Mouse (Mus musculus): ENCODE measurements around the gene Dcakd. TPM values are rescaled to one million over a fixed set of nuclear protein-coding genes. Genes with fewer than 3 reads are reported as not detected.

Dcakd gene
- polyA plus RNA-seq, 1 experiment from 2014 or later: 276 TPM

DNA sequence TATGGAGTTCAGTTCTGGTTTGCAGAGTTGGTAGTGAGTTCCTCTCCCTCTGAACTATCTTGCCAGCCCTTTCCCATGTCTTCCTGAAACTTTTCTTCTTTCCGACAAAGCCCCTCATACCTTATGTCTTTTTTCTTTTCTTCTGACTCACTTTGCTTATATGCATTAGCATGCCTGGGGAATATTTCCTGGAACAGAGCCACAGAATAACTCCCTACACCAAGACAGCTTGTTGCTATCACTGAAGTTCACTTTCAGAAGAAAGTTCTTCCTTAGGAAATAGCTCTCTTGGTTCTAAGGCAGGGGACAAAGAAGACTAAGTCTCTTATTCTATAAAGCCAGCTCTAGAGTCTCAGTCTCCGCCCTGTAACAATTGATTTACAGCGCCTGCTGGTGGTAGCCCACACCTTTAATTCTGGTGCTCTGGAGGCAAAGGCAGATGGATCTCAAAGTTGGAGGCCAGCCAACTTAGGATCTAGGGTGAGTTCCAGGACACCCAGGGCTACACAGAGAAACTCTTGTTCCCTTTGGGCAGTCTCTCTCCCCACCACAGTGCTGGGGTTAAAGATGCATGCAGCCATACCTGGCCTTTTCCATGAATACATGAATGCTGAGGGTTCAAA lies 7.3 kb downstream of the Dcakd start:
- WGBS: 74% methylated on average over 3 of the region's 3 CpGs
- no peak overlapping the region for H3K4me3 ChIP-seq (ENCODE audit: low read depth, low read length)
- no peak overlapping the region for H3K4me2 ChIP-seq (ENCODE audit: low read depth, low read length)
- no peaks in the 10 kb centered on the region for H3K27me3 ChIP-seq (ENCODE audit: control insufficient read depth, insufficient read depth, low read length)
- H3K27ac ChIP-seq (replicated peaks; ENCODE audit: low read depth, low read length): no peak overlapping the region
- no peak for DNase-seq (ENCODE audit: low spot score)
- H3K9ac ChIP-seq (replicated peaks; ENCODE audit: low read length): no peak overlapping the region
- no peaks in the 10 kb centered on the region for H3K4me1 ChIP-seq (ENCODE audit: control insufficient read depth, insufficient read depth, low read length)
- H3K9me3 ChIP-seq (replicated peaks; ENCODE audit: control insufficient read depth, low read length): no peaks in the 10 kb centered on the region
- H3K36me3 ChIP-seq (replicated peaks; ENCODE audit: control insufficient read depth, insufficient read depth, low read depth, low read length): no peaks in the 10 kb centered on the region
- ATAC-seq (replicated peaks; ENCODE audit: insufficient number of reproducible peaks, low FRiP score, low TSS enrichment, low read depth): no peak

DNA sequence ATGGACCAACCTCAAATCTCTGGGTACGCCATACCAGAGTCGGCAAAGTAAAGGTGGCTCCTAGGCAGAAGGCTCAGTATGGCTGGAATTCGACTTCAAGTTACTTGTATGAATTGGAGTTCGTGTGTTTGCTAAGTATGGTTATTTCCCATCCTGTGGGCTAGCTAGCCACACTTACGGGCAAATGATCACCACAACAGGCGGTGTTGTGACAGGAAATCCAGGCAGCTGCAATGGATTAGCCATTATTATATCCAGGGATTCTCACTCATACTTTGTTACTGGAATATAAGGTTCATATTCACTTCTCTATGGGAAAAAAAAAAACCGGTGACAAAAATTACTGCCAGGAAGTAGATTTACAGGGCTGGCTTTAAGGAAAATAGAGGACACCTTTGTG lies 8.8 kb downstream of the Dcakd start:
- 75% methylated on average over 7 of the region's 7 CpGs for WGBS
- Histone ChIP-seq H3K4me1 (ENCODE audit: control insufficient read depth, insufficient read depth, low read length) (no peaks in the 10 kb centered on the region), H3K27ac (replicated peaks; ENCODE audit: low read depth, low read length) (no peak overlapping the region), H3K4me2 (ENCODE audit: low read depth, low read length) (no peak overlapping the region), H3K9me3 (replicated peaks; ENCODE audit: control insufficient read depth, low read length) (no peaks in the 10 kb centered on the region), H3K27me3 (ENCODE audit: control insufficient read depth, insufficient read depth, low read length) (no peaks in the 10 kb centered on the region), H3K9ac (replicated peaks; ENCODE audit: low read length) (no peak overlapping the region), H3K36me3 (replicated peaks; ENCODE audit: control insufficient read depth, insufficient read depth, low read depth, low read length) (no peaks in the 10 kb centered on the region), H3K4me3 (ENCODE audit: low read depth, low read length) (no peak overlapping the region)
- ATAC-seq (replicated peaks; ENCODE audit: insufficient number of reproducible peaks, low FRiP score, low TSS enrichment, low read depth) (no peak), DNase-seq (ENCODE audit: low spot score) (no peak)

DNA sequence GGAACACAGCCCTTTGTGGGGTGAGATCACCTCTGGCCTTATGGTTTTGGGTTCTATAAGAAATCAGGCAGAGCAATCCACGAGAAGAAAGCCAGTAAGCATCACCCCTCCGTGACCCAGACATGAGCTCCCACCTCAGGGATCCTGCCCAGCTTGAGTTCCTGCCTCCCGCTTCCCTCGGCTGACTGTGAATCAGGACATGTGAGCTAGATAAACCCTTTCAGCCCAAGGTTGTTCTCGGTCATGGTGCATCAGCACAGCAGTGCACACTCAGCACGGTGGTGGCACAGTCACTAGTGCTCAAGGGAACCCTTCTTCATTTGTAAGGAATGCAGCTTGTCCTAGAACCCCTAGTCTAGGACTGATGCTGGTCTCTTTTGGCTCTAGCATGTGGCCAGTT lies 9.3 kb downstream of the Dcakd start:
- H3K9me3 ChIP-seq (replicated peaks; ENCODE audit: control insufficient read depth, low read length): no peaks in the 10 kb centered on the region
- H3K27ac ChIP-seq (replicated peaks; ENCODE audit: low read depth, low read length): no peak overlapping the region
- no peak overlapping the region for H3K4me3 ChIP-seq (ENCODE audit: low read depth, low read length)
- 73% methylated on average over 6 of the region's 6 CpGs for WGBS
- H3K9ac ChIP-seq (replicated peaks; ENCODE audit: low read length): no peak overlapping the region
- H3K36me3 ChIP-seq (replicated peaks; ENCODE audit: control insufficient read depth, insufficient read depth, low read depth, low read length): no peaks in the 10 kb centered on the region
- ATAC-seq (replicated peaks; ENCODE audit: insufficient number of reproducible peaks, low FRiP score, low TSS enrichment, low read depth): no peak
- H3K27me3 ChIP-seq (ENCODE audit: control insufficient read depth, insufficient read depth, low read length): no peaks in the 10 kb centered on the region
- no peak overlapping the region for H3K4me2 ChIP-seq (ENCODE audit: low read depth, low read length)
- DNase-seq (ENCODE audit: low spot score): no peak
- no peaks in the 10 kb centered on the region for H3K4me1 ChIP-seq (ENCODE audit: control insufficient read depth, insufficient read depth, low read length)

DNA sequence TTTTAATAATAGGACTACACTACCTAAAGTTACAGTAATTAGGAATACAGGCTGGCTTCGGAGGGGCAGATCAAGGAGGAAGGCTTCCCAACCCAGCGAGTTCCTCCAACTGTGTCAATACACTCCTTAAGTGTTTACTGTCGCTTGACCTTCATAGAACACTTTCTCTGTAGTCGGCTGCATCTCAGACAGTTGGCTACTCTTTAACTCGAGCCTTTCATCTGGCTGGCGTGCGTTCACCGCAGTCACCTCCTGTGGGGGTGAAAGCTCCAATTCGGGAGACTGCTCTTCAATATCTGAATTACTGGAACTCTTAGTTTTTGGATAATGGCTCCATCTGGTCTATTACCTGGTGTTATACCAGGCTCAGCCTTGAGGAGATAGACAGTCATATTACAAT lies 10.5 kb downstream of the Dcakd start:
- Histone ChIP-seq H3K4me2 (ENCODE audit: low read depth, low read length) (no peak overlapping the region), H3K4me1 (ENCODE audit: control insufficient read depth, insufficient read depth, low read length) (no peaks in the 10 kb centered on the region), H3K4me3 (ENCODE audit: low read depth, low read length) (no peak overlapping the region), H3K36me3 (replicated peaks; ENCODE audit: control insufficient read depth, insufficient read depth, low read depth, low read length) (no peaks in the 10 kb centered on the region; the same call in 1 of the 2 replicates), H3K27me3 (ENCODE audit: control insufficient read depth, insufficient read depth, low read length) (no peaks in the 10 kb centered on the region), H3K9ac (replicated peaks; ENCODE audit: low read length) (no peak overlapping the region), H3K27ac (replicated peaks; ENCODE audit: low read depth, low read length) (no peak overlapping the region), H3K9me3 (replicated peaks; ENCODE audit: control insufficient read depth, low read length) (no peaks in the 10 kb centered on the region)
- DNase-seq (ENCODE audit: low spot score) (no peak), ATAC-seq (replicated peaks; ENCODE audit: insufficient number of reproducible peaks, low FRiP score, low TSS enrichment, low read depth) (no peak)
- 69% methylated on average over 9 of the region's 9 CpGs for WGBS

DNA sequence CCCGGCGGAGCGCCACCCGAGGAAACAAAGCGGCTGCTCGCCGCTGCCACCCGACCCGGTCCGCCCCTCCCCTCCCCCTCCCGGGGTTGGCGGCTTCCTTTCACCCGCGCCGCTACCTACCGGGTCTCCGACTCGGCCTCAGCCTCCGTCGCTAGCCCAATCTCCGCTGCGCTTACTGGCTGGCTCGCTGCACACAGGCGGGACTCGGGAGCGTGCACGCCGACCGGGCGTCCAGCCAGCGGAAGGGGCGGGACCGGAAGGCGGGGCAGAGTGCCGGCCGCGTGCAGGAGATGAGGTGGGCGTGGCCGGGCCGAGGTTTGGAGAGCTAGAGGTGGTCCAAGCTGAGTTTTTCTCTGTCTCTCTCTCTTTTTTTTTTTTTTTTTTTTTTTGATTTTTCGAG lies 11.2 kb downstream of the Dcakd start:
- no peaks in the 10 kb centered on the region for H3K27me3 ChIP-seq (ENCODE audit: control insufficient read depth, insufficient read depth, low read length)
- peak overlapping the region; percentile 32 for H3K4me2 ChIP-seq (ENCODE audit: low read depth, low read length)
- H3K36me3 ChIP-seq (replicated peaks; ENCODE audit: control insufficient read depth, insufficient read depth, low read depth, low read length): no peaks in the 10 kb centered on the region; the same call in 1 of the 2 replicates
- WGBS: under 1% methylated on average over 40 of the region's 41 CpGs
- no peaks in the 10 kb centered on the region for H3K9me3 ChIP-seq (replicated peaks; ENCODE audit: control insufficient read depth, low read length)
- DNase-seq (ENCODE audit: low spot score): peak; percentile 97
- peak; percentile 92 for ATAC-seq (replicated peaks; ENCODE audit: insufficient number of reproducible peaks, low FRiP score, low TSS enrichment, low read depth)
- H3K4me3 ChIP-seq (ENCODE audit: low read depth, low read length): peak overlapping the region; percentile 85
- H3K4me1 ChIP-seq (ENCODE audit: control insufficient read depth, insufficient read depth, low read length): no peaks in the 10 kb centered on the region
- peak overlapping the region; percentile 94 for H3K9ac ChIP-seq (replicated peaks; ENCODE audit: low read length)
- peak overlapping the region; percentile 91 for H3K27ac ChIP-seq (replicated peaks; ENCODE audit: low read depth, low read length)

GRCm38 (mm10) chr11:103015881-103016825 lies 12.0 kb downstream of the Dcakd start:
- no peaks in the 10 kb centered on the region for H3K27me3 ChIP-seq (ENCODE audit: control insufficient read depth, insufficient read depth, low read length)
- ATAC-seq (replicated peaks; ENCODE audit: insufficient number of reproducible peaks, low FRiP score, low TSS enrichment, low read depth): no peak
- no peaks in the 10 kb centered on the region for H3K9me3 ChIP-seq (replicated peaks; ENCODE audit: control insufficient read depth, low read length)
- 45% methylated on average over 27 of the region's 27 CpGs for WGBS
- H3K4me1 ChIP-seq (ENCODE audit: control insufficient read depth, insufficient read depth, low read length): no peaks in the 10 kb centered on the region
- H3K27ac ChIP-seq (replicated peaks; ENCODE audit: low read depth, low read length): peak overlapping the region; percentile 91
- H3K9ac ChIP-seq (replicated peaks; ENCODE audit: low read length): peak overlapping the region; percentile 94
- DNase-seq (ENCODE audit: low spot score): no peak
- H3K36me3 ChIP-seq (replicated peaks; ENCODE audit: control insufficient read depth, insufficient read depth, low read depth, low read length): no peaks in the 10 kb centered on the region; the same call in 1 of the 2 replicates
- H3K4me3 ChIP-seq (ENCODE audit: low read depth, low read length): peak overlapping the region; percentile 85
- H3K4me2 ChIP-seq (ENCODE audit: low read depth, low read length): peak overlapping the region; percentile 32

DNA sequence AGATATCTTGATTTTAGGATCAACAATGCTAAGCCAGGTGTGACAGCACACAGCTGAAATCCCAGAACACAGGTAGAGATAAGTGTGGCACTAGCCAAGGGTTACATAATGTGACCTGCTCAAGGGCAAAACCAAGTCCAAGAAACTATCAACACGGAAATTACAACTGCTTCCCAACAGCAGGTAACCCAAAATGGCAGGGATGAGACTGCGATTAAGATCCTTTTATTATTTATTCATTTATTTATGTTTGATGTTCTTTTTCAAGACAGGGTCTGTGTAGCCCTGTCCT lies 17.0 kb downstream of the Dcakd start:
- Histone ChIP-seq H3K9me3 (replicated peaks; ENCODE audit: control insufficient read depth, low read length) (no peaks in the 10 kb centered on the region), H3K4me3 (ENCODE audit: low read depth, low read length) (no peak overlapping the region), H3K4me2 (ENCODE audit: low read depth, low read length) (no peak overlapping the region), H3K36me3 (replicated peaks; ENCODE audit: control insufficient read depth, insufficient read depth, low read depth, low read length) (no peaks in the 10 kb centered on the region; the same call in 1 of the 2 replicates), H3K27me3 (ENCODE audit: control insufficient read depth, insufficient read depth, low read length) (no peaks in the 10 kb centered on the region), H3K27ac (replicated peaks; ENCODE audit: low read depth, low read length) (no peak overlapping the region), H3K4me1 (ENCODE audit: control insufficient read depth, insufficient read depth, low read length) (no peaks in the 10 kb centered on the region), H3K9ac (replicated peaks; ENCODE audit: low read length) (no peak overlapping the region)
- 93% methylated on average over 2 of the region's 2 CpGs for WGBS
- ATAC-seq (replicated peaks; ENCODE audit: insufficient number of reproducible peaks, low FRiP score, low TSS enrichment, low read depth): no peak
- no peak for DNase-seq (ENCODE audit: low spot score)

All from embryonic facial prominence, embryonic 11.5 days (tissue).